Mouse (Mus musculus): ENCODE results near the gene Myo9b.

DNA sequence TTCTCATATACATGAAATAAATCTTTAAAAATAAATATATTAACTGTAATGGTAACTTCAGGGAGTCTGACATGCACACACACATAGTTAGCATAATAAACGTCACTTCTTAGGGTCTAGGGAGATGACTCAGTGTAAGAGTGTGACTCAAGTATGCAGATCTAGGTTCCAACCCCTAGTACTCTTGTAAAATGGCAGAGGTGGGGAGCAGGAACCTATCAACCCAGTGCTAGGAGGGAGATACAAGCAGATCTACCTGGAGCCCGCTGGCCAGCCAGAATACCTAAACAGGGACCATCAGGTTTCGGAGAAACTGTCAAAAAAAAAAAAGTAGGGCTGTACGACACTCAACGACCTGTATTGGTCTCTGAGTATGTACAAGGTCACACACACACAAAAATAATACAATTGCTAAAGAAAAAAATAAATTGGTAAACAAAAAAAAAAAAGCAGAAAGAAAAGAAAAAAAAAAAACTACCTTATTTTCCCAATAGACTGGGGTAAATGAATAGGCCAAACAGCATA, 98.3 kb downstream of the Myo9b start:
- no peak for TF ChIP-seq CTCF (IDR thresholded peaks at IDR 0.05; ENCODE audit: control insufficient read depth, insufficient read depth, insufficient replicate concordance, low read depth, low read length)
- no peak for TF ChIP-seq POLR2A (IDR thresholded peaks at IDR 0.05; ENCODE audit: control insufficient read depth, low read depth, low read length)
